Mouse (Mus musculus): ENCODE measurements around the gene Tbc1d1. TPM values are rescaled to one million over a fixed set of nuclear protein-coding genes. Genes with fewer than 3 reads are reported as not detected.
"Not testable (repeated sequence)": the region's sequence is repeated elsewhere in the genome, so short reads cannot be mapped to it uniquely, and the experiment has no call there.

Tbc1d1 gene
- total RNA-seq, 4 experiments from 2014 or later, result 52.4 to 135 (median 62.0) TPM

DNA sequence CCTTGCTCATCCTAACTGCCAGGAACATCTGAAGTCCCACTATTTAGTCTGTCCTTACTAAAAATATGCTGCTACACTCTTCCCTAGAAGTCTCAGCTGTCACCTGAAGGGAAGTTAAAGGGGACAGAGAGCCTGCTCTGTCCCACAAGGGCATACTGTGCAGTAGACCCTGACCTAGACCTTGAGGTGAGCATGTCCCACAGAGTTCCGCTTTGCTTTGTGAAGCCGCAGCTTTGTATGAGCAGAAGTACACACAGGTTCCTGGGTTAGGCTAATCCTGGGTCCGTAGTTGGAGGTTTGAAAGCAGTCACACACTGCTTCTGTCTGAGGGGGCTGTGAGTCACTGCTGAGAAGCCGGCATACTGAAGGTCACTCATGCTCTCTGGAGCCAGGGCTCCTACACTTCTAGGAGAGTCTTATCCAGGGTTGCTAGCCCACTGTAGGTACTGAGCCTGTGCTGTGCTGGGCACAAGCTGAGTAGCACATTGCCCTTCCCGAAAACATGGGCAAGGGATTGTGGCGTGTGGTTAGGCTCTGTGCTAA lies 190.3 kb downstream of the Tbc1d1 start:
- no peak for DNase-seq (ENCODE audit: low spot score in 2 of 2)

DNA sequence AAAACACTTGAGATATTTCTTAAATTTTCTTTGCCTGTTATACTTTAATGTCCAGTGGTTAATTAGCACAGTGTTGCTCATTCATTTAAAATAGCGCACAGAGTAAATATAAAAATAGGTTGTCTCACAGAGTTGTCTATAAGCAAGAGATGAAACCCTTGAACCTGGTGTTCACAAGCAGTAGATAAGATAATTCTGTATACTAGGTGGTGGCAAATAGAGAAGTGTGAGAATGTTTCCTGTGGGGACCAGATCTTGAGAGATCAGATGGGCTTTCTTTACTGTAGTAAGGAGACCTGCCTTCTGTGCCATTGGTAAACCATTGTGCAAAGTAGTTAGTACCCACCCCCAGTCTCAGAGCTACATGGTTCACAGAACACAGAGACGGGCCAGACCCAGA lies 192.1 kb downstream of the Tbc1d1 start:
- DNase-seq (ENCODE audit: low spot score in 2 of 2), result no peak

DNA sequence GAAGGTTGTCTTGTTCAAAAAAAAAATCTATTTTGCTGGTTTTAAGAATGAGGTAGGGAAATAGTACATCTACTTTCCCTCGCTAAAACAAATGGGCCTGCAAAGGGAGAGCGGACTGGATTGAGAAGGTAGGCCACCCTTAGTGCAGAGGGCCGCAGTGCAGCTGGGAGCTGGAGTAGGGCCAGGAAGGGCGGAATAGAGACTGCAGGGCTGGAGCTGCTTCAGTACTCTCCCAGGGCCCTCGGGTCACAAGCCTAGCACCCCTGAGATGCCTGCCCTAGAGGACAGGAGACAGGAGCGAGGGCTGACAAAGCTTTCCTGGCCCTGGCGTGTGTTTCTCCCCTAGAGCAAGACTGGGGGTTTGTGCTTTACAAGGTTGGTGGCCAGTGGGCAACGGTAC lies 192.7 kb downstream of the Tbc1d1 start:
- no peak for DNase-seq (ENCODE audit: low spot score in 2 of 2)

DNA sequence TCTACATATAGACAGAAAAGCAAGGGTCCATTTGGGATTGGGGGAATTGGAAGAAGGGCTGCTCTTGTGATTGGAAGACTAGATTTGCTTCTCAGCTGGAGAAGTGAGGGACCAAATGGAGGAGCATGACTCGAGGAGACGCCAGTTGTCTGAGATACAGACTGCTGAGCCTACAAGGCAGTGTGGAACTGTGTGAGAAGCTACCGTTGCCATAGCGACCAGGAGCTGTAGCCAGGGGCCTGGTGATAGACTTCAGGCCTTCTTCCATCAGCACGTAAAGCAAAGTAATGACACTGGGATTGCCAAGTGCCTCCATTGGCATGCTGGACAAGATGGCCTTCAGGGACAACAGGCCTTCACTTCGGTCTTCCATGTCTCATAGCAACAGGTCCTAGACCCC lies 195.9 kb downstream of the Tbc1d1 start:
- DNase-seq (ENCODE audit: low spot score in 2 of 2), result no peak

DNA sequence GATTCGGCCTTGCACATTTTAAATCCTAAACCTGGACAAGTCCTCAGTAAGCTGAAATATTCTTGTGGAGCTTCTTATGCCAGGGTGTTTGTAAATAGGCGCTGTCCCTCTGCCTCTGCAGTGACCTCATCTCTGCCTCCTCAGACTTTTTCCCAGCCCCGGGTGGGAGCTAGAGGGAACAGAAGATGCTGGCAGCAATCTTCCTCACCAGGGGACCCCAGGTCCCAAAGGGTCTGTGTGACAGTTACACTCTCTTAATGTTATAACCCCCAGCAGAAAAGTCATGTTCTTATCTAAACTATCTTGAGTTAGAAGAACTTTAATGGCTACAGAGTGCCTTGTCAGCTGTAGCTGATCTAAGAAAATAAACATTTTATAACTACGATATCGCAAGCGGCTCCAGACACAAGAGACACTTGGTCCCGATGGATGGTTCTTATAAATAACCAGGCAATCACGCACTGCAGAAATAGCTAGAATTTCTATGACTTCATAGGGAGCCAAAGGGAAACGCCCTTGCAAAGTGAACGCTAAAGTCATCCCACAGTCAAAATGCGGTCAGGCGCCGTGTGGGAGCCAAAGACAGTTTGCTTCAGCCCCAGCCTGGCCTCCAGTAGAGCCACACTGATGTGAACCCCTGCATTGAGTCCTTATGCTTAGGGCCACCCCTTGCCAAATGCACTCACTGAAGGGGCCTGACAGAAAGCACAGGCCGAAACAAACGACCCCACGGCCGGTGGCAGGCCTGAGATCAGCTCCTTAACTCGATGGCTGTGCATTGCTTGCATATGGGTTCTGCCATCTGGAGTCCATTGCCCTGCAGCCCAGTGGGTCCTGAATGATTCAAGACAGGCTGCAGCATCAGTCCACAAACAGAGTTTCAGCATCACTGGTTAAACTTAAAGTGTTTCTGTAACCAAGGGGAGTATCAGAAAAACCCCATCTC lies 202.8 kb downstream of the Tbc1d1 start:
- no peak for DNase-seq (ENCODE audit: low spot score in 2 of 2)

DNA sequence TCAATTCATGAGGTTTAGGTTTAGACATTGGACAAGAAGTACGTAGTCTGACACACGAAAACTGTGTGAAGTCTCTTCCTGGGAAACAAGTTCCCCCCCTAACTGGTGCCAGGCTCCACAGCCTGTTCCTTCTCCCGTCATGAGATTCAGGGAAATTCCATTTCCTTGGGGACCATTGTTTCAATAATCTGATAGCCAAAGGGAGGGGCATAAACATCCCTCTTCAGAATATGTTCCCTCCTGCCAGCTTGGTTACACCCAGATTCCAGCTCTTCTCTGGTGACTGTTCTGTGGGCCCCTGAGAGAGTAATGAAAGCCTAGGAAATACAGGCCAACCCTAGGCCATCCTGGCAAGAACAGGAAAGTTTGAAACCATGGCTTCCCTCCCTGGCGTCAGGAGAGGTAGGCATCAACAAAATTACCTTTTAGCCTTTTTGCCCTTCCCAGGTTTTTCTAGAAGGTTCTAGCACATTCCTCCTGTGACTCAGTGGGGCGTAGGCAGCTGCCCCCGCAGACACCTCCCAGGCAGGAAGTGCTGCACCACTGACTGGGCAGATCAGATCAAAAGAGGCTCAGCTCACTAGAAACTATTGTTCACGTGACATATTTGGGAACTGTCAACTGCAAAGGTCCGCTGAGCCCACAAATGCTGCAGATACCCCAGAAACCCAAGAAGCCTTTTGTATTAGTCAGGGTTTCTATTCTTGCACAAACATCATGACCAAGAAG lies 204.2 kb downstream of the Tbc1d1 start:
- DNase-seq (ENCODE audit: low spot score in 2 of 2), result no peak

DNA sequence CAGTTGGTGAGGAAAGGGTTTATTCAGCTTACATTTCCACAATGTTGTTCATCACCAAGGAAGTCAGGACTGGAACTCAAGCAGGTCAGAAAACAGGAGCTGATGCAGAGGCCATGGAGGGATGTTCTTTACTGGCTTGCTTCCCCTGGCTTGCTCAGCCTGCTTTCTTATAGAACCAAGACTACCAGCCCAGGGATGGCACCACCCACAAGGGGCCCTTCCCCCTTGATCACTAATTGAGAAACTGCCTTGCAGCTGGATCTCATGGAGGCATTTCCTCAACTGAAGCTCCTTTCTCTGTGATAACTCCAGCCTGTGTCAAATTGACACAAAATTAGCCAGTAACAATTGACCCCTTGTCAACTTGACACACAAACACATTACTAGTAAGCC lies 204.8 kb downstream of the Tbc1d1 start:
- DNase-seq (ENCODE audit: low spot score in 2 of 2), result not testable (repeated sequence)

DNA sequence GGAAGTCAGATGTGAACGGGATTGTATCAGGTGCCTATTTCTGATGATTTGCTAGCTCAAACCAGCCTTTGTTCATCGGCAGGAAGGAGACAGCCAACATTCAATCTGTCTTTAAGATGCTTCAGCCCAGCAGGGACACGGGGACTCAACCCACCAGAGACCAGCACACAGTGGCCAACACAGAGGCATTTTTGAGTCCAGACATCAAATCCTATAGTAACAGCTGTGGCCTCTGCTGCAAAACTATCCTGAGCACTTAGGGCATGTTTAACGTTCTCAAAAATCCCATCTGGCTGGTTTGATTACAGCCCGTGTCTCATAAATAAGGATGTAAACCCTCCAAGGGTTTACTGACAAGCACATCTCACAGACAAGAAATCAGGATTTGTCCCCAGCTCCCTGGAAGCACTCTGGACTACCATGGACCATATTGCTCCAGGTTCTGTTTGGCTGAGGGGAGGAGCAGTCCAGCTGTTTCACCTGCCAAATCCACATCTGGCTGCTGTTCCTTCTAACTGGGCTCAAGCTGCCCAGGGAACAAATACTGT lies 207.8 kb downstream of the Tbc1d1 start:
- DNase-seq (ENCODE audit: low spot score in 2 of 2), result no peak

DNA sequence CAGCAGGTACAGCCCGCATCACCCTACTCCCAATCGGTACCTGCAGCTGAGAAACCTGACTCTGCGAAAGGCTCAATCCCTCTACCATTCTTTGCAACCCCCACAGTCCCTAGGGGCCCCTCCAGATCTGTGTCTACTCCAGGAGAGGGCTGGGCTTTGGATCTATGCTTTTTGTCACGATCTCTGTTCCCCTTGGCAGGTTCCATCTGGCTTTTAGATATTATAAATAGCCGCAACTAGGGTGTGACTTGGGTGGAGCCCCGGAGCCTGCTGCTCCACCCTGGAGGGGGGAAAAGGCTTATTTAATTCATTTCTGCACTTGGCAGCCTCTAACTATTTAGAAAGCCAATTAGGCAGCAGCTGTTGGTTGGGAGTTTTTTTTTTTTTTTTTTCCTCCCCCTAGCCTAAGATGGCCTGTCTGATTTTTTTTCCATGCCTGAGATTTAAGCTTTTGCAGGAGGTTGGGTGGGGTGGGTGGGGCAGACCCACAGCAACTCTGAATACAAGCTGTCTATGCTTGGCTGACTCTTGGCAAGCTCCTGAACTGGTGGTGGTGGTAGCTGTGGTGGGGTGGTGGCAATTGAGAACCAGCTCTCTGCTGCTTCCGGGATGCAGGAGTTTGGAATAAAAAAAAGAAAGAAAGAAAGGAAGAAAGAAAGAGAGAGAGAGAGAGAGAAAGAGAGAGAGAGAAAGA lies 208.5 kb downstream of the Tbc1d1 start:
- peak; percentile 39 to 57 for DNase-seq (ENCODE audit: low spot score in 2 of 2)

DNA sequence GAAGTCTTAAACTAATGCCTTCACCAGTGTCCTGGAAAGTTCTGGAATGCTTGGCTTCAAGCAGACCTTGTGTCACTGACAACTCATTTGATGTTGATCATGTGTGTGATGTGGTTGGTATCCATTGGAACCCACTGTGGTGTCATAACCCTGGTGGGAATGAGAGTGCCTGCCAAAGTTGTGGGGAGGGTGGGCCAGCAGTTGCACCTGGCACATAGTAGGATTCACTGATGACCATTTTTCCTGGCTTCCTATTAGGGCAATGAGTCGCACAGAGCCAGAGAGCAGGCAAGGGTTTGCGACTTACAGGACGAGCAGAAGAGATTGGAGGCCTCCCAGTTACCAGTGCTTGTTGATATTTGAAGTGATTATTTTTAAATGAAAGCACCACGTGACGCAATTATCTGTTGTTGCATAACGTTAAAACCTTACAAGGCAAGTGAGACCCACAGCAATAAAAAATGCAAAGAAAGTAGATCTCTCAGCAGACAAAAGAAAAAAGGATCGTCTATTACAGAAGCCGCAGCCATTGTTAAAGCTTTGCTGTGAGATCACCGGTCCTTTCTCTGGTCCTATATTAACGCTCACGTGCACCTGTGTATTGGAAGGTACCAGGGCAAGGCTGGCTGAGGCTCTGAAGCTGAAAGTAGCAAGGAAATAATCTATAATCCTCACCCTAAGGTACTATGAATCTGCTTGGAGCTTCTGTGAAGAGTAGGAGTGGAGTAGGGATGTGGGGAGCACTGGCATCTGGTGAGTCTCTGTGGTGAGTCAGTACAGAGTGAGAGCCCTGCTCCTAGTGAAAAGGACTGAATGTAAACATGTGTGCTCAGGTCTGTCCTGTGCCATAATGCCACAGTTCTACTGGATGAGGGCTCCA lies 209.3 kb downstream of the Tbc1d1 start:
- DNase-seq (ENCODE audit: low spot score in 2 of 2), result no peak

DNA sequence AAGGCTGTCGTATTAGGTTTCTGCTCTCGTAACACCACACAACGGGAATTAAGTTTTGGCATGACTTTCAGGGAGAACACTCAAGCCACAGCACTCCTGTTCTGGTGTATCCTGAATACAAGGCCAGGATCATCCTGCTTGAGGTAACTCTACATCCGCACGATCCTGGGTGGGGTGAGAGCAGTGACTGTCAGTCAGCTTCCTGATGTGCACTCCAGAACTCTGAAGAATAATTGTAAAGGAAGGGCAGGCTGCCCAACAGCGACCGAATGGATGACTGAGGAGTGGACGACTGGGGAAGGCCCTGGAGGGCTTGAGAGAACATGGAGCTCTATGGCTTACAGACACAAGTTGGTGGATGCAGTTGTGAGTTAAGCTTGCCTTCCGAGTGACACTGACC lies 210.0 kb downstream of the Tbc1d1 start:
- DNase-seq (ENCODE audit: low spot score in 2 of 2), result no peak

DNA sequence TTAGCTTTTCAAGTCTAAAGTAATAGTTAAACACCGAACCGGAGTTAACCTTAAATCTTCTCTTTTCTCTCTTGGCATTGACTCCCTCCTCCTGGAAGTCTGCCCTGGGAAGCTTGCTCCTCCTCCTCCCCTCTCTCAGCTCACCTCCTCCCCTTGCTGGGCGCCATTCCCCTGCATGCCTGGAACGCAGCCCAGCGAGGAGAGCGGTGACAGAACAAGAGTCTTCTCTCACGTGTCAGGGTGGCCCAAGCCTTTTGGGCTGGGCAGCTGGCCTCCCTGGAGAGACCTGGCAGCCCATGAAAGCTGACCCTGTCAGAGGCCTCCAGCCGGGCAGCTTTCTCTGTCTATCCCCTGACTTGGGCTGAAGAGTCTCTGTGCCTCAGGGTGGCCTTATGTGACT lies 211.3 kb downstream of the Tbc1d1 start:
- DNase-seq (ENCODE audit: low spot score in 2 of 2), result peak; percentile 32 to 66

DNA sequence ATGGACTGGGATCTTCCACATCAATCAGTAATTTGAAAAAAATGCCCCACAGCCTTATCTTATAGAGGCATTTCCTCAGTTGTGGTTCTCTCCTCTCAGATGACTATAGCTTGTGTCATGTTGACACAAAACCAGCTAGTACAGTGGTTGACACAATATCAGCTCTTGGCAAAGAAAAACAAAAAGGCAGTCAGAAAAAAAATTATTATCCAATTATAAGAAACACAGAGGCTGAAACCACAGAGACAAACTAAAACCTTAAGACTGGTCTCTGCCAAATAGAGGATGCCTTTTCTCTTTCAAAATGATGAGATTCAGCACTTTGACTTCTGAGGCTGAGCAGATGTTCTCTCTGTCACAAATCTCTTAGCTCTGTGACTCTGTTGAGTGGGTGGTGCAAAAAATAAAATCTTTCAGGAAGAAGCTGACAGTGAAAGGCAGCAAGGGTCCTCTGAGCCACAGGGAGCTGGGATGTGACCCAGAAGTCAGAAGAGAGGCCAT lies 215.3 kb downstream of the Tbc1d1 start:
- no peak for DNase-seq (ENCODE audit: low spot score in 2 of 2)

DNA sequence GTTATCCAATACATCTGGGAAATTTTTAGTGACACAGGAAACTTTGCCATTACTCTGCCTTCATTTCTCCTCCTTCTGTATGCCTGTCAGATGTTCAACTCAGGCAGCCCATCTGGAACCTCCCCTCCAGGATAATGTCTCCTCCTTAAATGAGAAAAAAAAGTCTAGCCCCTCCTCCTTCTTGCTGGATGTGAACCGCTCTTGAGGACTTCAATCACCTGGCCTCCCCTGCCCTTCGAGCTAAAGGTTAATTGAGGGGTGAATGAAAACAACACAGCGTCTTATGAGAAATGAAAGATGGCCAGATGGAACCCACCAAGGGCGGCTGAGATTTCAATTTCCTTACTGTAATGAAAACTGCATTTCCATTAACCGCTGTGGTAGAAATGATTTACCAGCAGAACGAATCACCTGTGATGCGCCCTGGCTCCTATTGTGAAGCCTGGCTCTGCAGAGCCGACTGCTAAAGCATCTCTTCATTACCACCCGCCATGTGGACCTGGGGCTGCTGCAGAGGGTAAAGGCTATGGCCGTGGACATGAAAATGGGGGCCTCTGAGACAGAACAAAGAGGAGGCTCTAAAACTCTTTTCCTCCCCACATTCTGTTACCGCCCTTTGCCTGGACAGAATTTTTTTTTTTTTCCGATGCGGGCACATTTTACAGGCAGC lies 216.3 kb downstream of the Tbc1d1 start:
- no peak for DNase-seq (ENCODE audit: low spot score in 2 of 2)

DNA sequence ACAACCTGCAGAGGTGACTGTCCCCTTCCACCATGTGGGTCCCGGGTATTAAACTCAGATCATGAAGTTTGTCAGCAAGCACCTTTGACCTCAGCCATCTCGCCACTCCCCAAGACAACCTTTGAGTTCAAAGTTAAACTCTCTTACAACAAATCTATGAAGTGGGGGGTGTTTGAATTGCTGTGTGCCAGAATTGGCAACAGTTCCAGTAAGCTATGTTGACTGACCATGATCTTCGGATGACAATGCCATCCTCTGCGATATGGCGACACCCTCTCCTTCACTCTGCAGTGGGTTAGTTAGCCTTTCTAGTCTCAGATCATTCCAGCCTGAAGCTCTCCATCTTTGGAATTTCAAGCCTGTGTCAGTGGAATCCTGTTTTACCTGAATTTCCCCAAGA lies 217.6 kb downstream of the Tbc1d1 start:
- DNase-seq (ENCODE audit: low spot score in 2 of 2), result no peak

DNA sequence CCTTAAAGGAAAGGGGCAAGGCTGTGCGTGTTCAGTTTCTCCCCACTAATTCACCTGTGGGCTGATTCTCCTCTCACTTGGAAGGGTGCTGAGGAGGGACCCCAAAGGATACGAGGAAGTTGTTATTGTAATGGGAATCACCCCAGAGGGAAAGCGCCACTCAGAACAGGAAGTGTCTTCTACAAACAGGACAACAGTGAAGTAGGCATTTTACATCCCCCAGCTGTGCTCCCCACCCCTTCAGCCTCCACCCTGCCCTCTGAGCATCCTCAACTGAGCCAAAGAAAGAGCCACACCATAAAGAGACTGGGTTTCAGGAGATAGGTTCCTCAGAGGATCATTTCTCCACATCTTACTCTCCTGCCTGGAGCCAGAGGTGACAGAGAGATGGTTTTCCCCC lies 219.7 kb downstream of the Tbc1d1 start:
- DNase-seq (ENCODE audit: low spot score in 2 of 2), result no peak

DNA sequence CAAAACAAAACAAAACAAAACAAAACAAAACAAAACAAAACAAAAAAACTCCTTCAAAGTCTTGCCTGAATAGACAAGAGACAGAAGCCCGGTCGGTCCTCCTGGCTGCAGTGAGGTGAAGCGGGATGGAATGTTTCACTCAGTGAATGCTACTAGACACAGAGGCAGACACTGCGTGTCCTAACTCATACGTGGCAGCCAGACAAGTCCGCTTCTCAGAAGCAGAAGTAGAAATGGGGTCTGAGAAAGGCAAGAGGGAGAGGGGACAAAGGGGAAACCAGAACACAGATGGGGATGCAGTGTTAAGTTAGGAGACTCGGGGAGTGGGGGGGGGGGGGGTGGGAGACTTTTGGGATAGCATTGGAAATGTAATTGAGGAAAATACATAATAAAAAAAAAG lies 220.4 kb downstream of the Tbc1d1 start:
- DNase-seq (ENCODE audit: low spot score in 2 of 2), result no peak

DNA sequence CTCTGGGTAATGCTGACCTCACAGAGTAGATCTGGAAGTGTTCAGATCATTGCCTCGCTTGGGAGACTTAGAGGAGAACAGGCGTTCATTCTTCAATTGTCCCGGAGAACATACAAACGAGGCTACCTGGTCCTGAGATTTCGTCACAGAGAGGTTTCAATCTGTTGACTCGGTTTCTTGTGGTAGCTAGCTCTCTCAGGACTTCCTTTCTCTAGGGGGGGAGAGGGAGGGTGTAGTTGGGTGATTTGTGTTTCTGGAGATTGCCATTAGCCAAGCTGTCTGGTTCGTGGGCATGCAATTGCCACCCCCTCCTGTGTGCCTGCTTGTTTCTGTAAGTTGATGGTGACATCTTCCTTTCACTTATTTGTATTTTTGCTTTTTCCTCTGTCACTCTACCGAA lies 221.6 kb downstream of the Tbc1d1 start:
- no peak for DNase-seq (ENCODE audit: low spot score in 2 of 2)

DNA sequence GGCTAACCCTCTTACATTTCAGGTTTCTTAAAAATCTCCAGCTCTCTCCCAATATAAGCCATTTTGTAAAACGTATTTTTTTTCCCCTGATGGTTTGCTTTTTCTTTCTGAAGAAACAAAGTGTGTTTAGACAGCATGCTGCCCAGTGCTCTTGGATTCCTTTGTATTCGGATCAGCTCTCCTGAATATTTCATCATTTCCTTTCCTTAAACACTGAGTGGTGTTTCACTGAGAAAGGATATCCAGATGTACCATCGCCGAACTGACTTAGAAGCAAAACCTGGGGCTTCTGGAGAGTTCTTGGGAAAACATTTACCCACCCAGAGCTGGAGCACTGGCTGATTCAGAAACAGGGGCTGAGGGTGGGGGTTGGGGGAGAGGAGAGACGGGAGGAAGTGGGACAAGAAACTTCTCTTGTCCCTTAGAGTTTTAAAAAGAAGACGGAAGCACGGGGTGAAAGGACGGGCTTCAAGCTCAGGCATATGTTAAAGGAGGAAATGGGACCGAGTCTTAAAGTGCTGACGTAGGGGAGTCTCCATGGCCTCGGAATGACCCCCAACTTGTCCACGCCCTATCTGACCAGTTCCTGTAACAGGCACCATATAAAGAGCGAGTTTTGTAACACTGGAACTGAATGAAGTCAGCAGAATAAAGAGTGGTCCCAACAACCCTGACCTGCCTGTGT lies 222.6 kb downstream of the Tbc1d1 start:
- DNase-seq (ENCODE audit: low spot score in 2 of 2), result no peak
